Mouse (Mus musculus) testis, adult 2 months (tissue): ENCODE data around the gene Ier2.

Experiments
- CTCF ChIP-seq: fragments of 200-500 bp; IDR thresholded peaks from 2 replicates; pipeline ENCODE4 v1.5.1; 2012; ENCODE audit warnings: low read depth, mild to moderate bottlenecking, inconsistent platforms, low read length, moderate library complexity; ENCODE audit not compliant: control insufficient read depth, insufficient read depth, insufficient replicate concordance
- POLR2A ChIP-seq: fragments of 200-500 bp; IDR thresholded peaks from 2 replicates; pipeline ENCODE4 v1.6.1; 2012; ENCODE audit warnings: low read depth, mild to moderate bottlenecking, inconsistent platforms, low read length, moderate library complexity; ENCODE audit not compliant: control insufficient read depth

- TF ChIP-seq POLR2A (no peak), CTCF (no peak)
Measured at GRCm38 (mm10) chr8:84646800-84647199, 15.9 kb downstream of the Ier2 start.
